8 mouse cellular contexts compared by ENCODE assay signal in the genomic region with DNA sequence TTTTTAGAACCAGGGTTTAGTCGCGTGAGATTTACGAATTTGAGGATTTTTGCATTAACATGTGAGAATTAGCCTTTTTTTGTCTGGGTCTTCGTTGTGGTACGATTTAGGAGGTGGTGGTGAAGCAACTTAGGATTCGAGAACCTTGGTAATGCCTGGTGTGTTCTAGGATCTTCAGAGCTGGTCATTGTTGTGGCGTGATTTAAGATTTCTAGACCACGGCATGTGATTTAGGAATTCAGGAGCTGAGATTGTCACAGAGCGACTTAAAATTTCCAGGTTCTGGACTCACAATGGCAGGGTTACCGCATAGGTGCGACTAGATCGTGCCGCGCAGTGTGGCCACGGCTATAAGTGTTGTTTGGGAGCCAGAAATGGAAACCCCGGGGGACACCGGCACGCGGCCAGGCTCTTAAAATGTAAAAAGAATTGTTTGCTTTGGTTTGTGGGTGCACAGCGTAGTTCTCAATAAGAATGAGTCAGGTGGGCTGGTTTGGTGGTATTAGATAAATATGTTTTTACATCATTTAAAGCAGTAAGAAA. TPM values are rescaled to one million over a fixed set of nuclear protein-coding genes. Genes with fewer than 3 reads are reported as not detected.
DNase-seq lines count a peak whose midpoint lies in the region; ATAC-seq lines count a peak whose summit lies in the region.

No protein-coding gene starts in this region.

- peaks cover 19% of the 10 kb centered on the region for H3K36me3 ChIP-seq in forebrain, embryonic 14.5 days (ENCODE audit: control insufficient read depth, insufficient read depth, low read length)
- peaks cover 6% of the 10 kb centered on the region for H3K36me3 ChIP-seq in liver, embryonic 12.5 days

- peak; percentile 12 for DNase-seq in cerebellum, adult 11 months
- DNase-seq in cerebellum, postnatal 36 days, result no peak
- peak; percentile 27 for DNase-seq in ES-CJ7 (ENCODE audit: low read depth, low spot score)
- no peak for DNase-seq in forebrain, embryonic 14.5 days (ENCODE audit: low spot score)
- no peak for DNase-seq in right cerebral cortex, adult 18-20 months
- DNase-seq in layer of hippocampus, adult 18-20 months (ENCODE audit: low spot score in 2 of 2), result no peak

- H3K9me3 ChIP-seq in forebrain, embryonic 14.5 days (replicated peaks; ENCODE audit: control insufficient read depth, low read length), result peaks cover 27% of the 10 kb centered on the region
- peaks cover 32% of the 10 kb centered on the region for H3K9me3 ChIP-seq in liver, embryonic 12.5 days (replicated peaks)

- WGBS in forebrain, embryonic 14.5 days, result 56% methylated on average over 20 of the region's 20 CpGs
- 47% methylated on average over 20 of the region's 20 CpGs for WGBS in liver, embryonic 12.5 days (ENCODE audit: insufficient replicate concordance)

- peak overlapping the region; percentile 83 for H3K9ac ChIP-seq in forebrain, embryonic 14.5 days (ENCODE audit: low read length)
- peak overlapping the region; percentile 43; the same call in 1 of the 2 replicates for H3K9ac ChIP-seq in liver, embryonic 12.5 days

- peak overlapping the region; percentile 54 for H3K4me3 ChIP-seq in forebrain, embryonic 14.5 days (ENCODE audit: low read depth, low read length)
- H3K4me3 ChIP-seq in liver, embryonic 12.5 days, result peak overlapping the region; percentile 47

- H3K4me2 ChIP-seq in forebrain, embryonic 14.5 days (ENCODE audit: low read length), result peak overlapping the region; percentile 64
- H3K4me2 ChIP-seq in liver, embryonic 12.5 days, result peak overlapping the region; percentile 59

- peak overlapping the region; percentile 87; the same call in 1 of the 2 replicates for H3K27ac ChIP-seq in forebrain, embryonic 14.5 days (ENCODE audit: low read depth, low read length)
- H3K27ac ChIP-seq in liver, embryonic 12.5 days, result peak overlapping the region; percentile 38; the same call in 1 of the 2 replicates

- ATAC-seq in forebrain, embryonic 14.5 days, result no peak
- ATAC-seq in liver, embryonic 12.5 days, result no peak
- no peak for ATAC-seq in inflammation-experienced regulatory T-cells, adult 6 months

- no peaks in the 10 kb centered on the region for H3K27me3 ChIP-seq in forebrain, embryonic 14.5 days (replicated peaks; ENCODE audit: control insufficient read depth, insufficient read depth, low read length)
- peaks cover 68% of the 10 kb centered on the region for H3K27me3 ChIP-seq in liver, embryonic 12.5 days (replicated peaks)

- H3K4me1 ChIP-seq in forebrain, embryonic 14.5 days (ENCODE audit: control insufficient read depth, insufficient read depth, low read length), result peaks cover 5% of the 10 kb centered on the region; the same call in 1 of the 2 replicates
- H3K4me1 ChIP-seq in liver, embryonic 12.5 days, result 0 out of 2 replicates have a peak, but pooled peaks cover 5% of the 10 kb centered on the region

RNA-seq across cellular contexts. Expression of a gene that starts 15.2 kb away (rescaled TPM):
- polyA plus RNA-seq in forebrain, embryonic 14.5 days (2014; fragmentation: Nextera tagmentation; extraction: Ambion mirVana), result 409 and 464 TPM in 2 replicates
- 372 and 384 TPM in 2 replicates for polyA plus RNA-seq in liver, embryonic 12.5 days (2016; fragmentation: Nextera tagmentation; extraction: Ambion mirVana)
- 1 to 10 TPM in 2 of 3 experiments, under 1 TPM in 1; 0.82 to 1.7 (median 1.5) TPM for polyA plus RNA-seq in inflammation-experienced regulatory T-cells, adult 6 months (2017; shearing (Covaris generic))
- 10 to 100 TPM; 44.9 to 49.3 TPM for total RNA-seq in layer of hippocampus, adult 18-20 months (2021)

RNA-seq across cellular contexts. Expression of a gene that starts 45.0 kb away (rescaled TPM):
- 15.6 and 16.6 TPM in 2 replicates for polyA plus RNA-seq in forebrain, embryonic 14.5 days (2014; fragmentation: Nextera tagmentation; extraction: Ambion mirVana)
- polyA plus RNA-seq in liver, embryonic 12.5 days (2016; fragmentation: Nextera tagmentation; extraction: Ambion mirVana), result 5.6 and 6.1 TPM in 2 replicates
- polyA plus RNA-seq in inflammation-experienced regulatory T-cells, adult 6 months (2017; shearing (Covaris generic)), result 10 to 100 TPM in 2 of 3 experiments, 1 to 10 TPM in 1; 7.9 to 12.0 (median 11.4) TPM
- 1 to 10 TPM; 5.3 to 6.0 TPM for total RNA-seq in layer of hippocampus, adult 18-20 months (2021)

Comparison
In these comparisons a context has a peak if more than half of its experiments do, and no peak if none do; other contexts are left out.
1. DNase-seq: peak in cerebellum, adult 11 months (single experiment) and ES-CJ7 (single experiment); none in cerebellum, postnatal 36 days (0 of 2), forebrain, embryonic 14.5 days (single experiment), right cerebral cortex, adult 18-20 months (single experiment) and layer of hippocampus, adult 18-20 months (0 of 2).
2. RNA of a gene that starts 15.2 kb away (polyA plus RNA-seq): 409 to 464 TPM in forebrain, embryonic 14.5 days and 372 to 384 TPM in liver, embryonic 12.5 days; 0.82 to 1.7 TPM in inflammation-experienced regulatory T-cells, adult 6 months; every median in the first group is over 100 times any median in the second.